Mouse (Mus musculus) monocyte, adult 5-6 weeks (primary cell): ENCODE results near the gene Hira. TPM values are rescaled to one million over a fixed set of nuclear protein-coding genes. Genes with fewer than 3 reads are reported as not detected.
"Not testable (repeated sequence)": the region's sequence is repeated elsewhere in the genome, so short reads cannot be mapped to it uniquely, and the experiment has no call there.

Experiments
- ATAC-seq: fragments of 153-309, 156-312 bp; replicated peaks from 2 replicates; pipeline ENCODE4 v1.8.0; 2017; ENCODE audit warnings: mild to moderate bottlenecking; ENCODE audit not compliant: low TSS enrichment, insufficient number of reproducible peaks, severe bottlenecking, poor library complexity, low FRiP score
- total RNA-seq: library from RNA; stranded (forward); fragments of 200-1000, 200-491, 200-594 nt; gene quantifications from 3 replicates; pipeline ENCODE4 v1.2.3, GENCODE M21; 2017

The Hira gene
- total RNA-seq = 23.1 to 52.8 TPM (median 34.3 TPM) in 3 replicates

DNA sequence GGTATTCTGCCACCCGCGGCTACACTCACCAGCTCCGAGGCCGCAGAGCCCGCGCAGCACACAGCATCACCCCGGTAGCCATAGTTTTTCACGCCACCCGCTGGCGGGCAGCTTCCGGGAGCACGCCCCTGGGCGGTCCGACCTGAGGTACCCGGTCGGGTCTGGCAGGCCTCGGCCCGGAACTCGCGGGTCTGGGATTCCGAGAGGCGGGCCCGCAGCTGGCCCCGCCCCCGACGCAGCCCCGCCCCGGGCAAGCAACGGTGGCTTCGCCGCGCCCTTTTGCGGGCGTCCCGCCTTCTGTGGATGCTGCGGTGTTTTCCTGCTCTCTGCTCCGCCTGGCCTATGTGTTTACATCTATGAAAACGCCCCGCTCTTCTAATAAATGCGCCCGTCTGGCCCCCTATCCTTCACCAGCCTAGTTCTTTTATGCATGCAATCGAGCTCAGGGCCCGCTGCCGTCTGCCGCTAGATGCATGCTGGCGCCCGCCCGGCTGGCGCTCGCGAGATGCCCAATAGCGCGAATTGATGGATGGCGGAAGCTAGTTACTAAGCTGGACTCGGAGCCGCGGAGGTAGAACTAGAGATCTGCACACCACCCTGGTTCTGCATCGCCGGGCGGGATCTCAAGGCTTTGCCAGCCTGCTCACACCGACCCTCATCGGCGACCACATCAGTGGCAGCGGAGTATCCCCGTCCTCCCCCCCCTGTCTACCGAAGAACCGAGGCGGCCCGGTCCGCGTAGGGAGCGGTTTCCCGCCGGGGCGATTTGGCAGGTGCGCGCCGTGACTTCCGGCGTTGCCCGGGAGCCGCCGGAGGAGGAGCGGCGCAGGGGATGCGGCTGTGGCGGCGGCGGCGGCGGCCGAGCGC is at the start of gene Hira, which contains the start of gene Mrpl40:
Gene Hira (plus strand): TSS at position 596 of the 867 bp plus-strand sequence.
Gene Mrpl40 (minus strand): TSS at position 421 of the 867 bp plus-strand sequence.
- peak; percentile 83 for ATAC-seq

DNA sequence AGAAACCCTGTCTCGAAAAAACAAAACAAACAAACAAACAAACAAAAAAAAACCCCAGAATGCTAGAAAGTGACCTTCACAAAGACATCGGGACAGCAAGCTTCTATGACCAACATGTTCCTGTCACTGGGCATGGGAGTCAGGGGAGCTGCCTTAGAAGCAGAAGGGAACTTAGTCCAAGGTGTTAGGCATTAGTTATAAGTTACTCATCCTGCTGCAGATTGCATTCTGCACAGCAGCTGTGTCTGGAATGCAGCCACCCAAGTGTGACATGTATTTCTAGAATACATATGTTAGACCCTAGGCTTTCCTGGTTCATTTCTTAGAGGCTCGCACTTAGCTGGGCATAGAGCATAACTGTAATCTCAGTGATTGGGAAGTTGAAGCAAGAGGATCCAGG is 48.2 kb upstream of the Hira start:
- no peak for ATAC-seq

DNA sequence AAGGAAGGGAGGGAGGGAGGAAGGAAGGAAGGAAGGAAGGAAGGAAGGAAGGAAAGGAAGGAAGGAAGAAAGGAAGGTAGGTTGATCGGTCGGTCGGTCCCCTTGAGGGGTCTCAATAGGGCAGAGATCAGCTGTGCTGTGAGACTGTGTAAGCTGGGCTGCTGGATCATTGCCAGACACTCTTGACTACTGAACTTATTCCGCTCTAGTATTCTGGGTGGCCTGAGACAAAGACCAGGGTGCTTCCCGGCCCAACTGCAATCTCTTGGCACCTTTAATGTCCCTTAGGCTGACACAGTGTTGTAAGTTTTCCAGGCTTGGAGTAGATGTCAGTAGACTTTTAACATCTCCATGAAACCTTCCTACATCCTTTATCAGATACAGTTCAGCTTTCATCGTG is 47.7 kb upstream of the Hira start:
- ATAC-seq = no peak

DNA sequence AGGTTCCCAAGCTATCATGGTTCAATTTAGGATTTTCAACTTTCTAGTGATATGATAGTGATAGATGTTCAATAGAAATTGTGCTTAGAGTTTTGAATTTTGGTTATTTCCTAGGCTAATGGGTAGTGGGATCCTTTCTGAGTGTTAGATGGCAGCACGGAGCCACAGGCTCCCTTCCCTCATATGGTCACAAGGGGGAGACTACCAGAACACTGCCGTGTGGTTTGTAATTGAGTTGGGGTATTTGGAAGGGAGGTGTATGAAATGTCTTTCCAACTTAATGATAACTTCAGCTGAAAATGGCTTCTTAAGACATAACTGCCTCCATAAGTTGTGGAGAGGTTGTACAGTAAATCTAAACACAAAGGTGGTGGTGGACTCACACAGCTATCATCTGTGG is 43.4 kb upstream of the Hira start:
- no peak for ATAC-seq

DNA sequence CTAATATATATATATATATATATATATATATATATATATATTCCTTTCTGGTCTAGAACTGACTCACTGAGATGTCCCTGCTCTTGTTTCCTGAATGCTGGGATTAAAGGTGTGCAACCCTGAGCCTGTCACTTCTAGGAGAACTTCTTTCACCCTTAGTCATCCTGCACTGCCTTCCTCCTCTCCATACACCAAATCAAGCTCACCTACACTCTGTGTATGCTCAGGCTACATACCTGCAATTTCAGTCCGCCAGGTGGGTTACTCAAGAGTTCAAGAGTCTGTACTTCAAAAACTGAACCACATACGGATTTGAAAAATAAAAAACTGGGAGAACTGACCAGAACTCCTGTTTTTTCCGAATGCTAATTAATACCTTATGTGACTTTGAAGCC is 40.8 kb upstream of the Hira start:
- no peak for ATAC-seq

DNA sequence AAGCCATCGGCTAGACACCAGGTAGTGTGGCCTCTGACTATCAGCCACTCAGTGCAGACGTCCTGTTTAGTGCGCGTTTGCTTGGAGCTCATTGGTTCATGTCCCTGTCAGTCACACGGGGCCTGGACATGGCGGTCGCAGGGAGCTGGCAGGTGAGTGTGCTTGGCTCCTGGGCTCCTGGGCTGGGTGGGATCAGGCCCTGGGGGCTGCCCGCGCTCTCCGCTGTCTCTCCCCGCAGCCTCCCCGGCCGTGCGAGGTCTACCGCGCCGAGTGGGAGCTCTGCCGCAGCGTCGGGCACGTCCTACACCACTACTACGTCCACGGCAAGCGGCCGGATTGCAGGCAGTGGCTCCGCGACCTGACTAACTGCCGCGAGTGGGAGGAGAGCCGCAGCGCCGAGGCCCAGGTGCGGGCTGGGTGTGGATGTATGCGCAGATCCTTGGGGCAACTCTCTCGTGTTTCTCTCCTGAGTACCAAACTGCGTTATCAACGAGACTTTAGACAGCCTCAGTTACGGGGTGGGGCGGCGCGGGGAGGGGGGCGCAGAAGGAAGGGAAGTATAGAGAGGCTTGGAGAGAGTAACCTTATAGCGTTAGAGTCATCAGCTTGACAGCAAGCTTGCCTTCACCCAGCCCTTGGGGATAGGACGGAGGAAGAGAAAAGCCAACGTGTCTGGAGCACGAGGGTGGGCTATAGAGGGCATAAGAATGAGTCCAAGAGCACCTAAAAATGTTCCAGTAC is 40.2 kb upstream of the Hira start, which contains the start of the genes 2510002D24Rik and Gm28539:
Gene 2510002D24Rik (plus strand): TSS at position 111 of the 741 bp plus-strand sequence.
Gene Gm28539 (plus strand): TSS at position 117 of the 741 bp plus-strand sequence.
- peak; percentile 97 for ATAC-seq

DNA sequence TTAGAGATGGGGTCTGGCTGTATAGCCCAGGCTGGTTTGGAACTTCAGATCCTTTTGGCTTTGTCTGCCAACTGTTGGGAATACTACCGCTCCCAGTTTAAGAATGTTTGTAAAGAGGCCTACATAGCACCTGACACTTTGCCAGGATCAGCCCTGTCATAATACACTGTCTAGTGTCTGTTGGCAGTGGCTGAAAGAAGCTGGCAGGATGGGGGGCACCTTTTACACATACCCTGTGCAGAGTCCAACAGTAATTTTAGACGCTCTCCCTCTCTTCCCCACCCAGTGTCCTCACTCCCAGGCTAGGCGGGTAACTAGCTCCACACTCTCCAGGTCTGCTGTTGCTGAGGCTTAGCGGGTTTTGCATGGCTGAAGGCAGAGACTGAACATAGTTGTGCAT is 38.5 kb upstream of the Hira start:
- ATAC-seq = no peak

DNA sequence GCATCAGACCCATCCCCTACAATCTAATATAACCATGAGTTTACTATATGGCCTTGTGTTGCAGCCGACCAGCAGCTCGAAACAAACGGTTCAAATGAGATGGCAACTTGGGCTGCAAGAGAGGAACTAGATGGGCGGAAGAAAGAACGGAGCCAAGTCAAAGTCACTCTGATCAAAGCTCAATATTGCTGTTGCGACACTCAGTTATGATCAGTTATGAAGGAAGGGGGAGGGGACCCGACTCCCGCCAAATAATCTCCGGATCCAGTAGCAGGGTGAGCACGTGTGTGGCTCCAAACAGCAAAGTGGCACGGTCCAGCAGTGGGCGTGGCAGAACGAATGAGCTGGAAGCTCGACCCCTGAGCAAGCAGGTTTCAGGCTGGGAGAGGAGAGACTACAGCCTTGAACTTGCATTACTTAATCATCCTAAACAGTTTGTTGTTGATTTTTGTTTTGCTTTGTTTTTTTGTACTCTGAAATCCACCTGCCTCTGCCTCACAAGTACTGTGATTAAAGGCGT is 30.5 kb upstream of the Hira start:
- ATAC-seq = no peak

DNA sequence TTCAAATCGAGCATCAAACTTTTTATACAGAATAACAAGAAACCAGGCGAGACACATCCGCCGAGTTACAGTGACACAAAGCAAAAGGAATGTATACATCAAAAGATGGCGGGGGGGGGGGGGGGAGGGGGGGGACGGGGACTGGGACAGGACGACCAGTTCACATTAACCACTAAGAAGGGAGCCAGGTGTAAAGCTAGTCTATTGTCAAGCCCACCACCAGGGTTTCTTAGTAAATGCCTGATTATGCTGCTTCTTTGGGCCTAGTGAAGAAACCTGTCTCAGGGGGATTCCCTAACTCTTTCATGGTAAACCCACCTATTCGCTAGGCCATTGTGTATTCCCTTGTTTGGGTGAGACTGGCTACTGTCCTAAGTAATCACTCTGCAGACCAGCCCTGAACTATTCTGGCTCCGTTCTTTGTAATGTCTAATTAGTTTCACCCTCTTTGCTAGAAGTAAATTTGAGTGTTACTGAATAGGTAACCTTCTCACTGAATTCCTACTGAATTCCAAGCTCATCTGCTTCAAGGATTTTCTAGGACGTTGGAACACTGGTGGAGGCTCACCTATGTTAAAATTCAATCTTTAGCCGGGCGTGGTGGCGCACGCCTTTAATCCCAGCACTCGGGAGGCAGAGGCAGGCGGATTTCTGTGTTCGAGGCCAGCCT is 27.2 kb upstream of the Hira start:
- not testable (repeated sequence) for ATAC-seq

DNA sequence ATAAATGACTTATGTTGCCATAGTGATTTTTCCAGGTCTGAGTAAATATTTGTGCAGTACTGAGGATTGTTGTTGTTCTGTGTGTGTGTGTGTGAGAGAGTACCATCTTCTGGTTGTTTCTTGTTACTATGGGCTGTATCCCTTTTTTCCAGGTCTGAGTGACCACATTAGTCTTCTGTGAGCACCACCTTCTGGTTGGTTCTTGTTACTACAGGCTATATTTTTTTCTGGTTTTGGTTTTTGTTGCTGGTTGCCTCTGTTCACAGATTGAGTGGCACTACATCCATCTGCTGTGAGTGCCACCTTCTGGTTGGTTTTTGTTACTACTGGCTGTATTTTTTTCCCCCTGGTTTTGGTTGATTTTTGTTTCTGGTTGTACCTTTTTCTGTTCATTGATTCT is 18.3 kb upstream of the Hira start:
- ATAC-seq = peak; percentile 71; the same call in 1 of the 2 replicates

DNA sequence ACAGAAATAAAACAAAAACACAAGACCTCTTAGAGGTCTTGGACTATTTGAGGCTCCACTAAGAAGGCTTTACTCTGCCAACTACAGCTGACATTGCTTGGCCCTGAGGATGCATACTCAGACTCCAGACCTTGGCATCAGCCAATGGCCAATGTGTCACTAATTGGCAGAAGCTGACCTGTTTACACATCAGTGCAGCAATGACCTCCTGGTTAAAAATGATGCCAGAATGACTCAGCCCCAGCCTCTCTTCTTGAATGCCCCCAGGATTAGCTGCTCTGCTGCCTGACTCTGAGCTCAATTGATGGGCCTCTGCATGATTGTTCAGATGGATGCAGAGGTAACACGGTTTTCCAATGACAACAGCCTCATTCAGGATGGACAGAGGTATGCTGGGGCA is 16.7 kb upstream of the Hira start:
- ATAC-seq = no peak

DNA sequence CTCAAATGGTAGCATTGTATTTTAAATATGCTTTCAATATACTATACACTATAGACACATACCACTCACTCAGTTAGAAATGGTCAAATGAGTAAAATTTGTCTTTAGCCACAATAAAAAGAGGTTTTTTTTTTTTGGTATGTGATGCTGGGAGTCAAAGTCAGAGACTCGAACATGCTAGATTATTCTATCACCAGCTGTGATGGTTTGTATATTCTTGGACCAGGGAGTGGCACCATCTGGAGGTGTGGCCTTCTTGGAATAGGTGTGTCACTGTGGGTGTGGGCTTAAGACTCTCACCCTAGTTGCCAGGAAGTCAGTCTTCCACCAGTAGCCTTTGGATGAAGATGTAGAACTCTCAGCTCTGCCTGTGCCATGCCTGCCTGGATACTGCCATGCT is 6.3 kb upstream of the Hira start:
- not testable (repeated sequence) for ATAC-seq

DNA sequence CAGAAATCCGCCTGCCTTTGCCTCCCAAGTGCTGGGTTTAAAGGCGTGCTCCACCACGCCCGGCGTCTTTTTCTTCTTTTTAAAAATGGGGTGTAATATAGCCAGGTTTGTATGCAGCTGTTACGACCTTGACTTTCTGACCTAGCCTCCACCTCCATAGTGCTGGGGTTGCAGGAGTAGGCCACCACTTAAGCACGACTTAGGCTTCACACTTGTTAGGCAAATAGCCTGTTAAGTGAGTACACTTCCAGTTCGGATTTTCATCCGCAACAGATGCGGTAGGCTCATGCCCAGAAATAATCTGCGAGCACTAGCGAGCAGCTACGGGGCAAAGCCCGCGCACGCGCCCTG is 771 bp upstream of the Hira start:
- no peak for ATAC-seq

DNA sequence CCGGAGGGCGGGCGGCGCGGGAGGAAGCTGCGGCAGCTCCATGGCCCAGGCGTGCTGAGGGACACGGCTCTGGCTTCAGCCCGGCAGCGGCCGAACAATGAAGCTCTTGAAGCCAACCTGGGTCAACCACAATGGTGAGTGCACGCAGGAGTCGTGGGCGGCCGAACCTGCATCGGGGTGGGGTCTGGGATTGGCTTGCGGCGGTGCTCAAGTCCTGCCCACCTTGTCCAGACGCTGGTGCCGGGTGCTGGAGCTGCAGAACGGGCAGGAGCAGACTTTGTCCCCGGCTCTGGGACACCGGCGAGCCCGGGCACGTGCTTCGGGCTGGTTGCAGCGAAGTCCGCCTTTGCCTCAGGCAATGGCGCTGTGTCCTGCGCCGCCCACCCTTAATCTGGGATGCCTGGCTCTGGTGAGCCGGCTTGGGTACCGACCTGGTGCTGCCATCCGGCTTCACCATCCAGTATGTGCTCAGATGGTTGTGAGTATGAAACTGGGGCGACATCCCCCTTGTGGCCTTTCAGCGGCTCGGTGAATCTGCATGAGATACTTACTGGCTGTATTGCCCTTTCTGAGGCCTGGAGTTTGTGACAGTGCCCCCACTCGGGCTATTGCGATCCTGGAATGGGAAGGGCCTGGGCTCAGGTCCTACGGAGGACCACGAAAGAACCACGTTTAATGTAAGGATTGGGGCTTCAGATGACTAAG is 701 bp downstream of the Hira start:
- ATAC-seq = 0 out of 2 replicates have a peak, but pooled peaks have one; percentile 10

DNA sequence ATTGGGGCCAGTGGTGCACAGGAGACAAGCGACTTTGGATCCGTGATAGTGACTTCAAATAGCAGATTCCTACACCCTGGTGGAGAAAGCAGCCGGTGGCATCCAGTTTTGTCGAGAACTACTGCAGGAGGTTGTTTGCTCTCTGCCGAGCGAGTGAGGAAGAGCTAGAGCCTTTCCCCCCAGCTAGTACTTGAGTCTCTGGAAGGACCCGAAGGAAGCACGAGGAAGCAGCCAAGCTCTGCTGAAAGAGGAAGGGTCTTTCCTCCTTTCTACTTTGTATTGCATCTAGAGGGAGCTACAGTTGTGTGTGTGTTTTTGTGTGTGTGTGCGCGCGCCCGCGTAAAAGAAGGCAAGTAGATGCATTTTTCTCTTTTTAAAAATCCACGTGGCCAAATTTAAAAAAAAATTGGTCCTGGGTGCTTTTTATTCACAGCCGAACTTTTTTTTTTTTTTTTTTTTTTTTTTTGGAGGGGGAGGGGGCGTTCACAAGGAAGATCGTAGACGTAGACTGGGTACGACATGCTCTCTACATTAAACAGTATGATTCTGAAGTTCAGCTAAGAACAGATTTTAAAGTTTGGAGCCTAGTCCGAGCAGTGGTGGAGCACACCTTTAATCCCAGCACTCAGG is 1.4 kb downstream of the Hira start:
- ATAC-seq = no peak

DNA sequence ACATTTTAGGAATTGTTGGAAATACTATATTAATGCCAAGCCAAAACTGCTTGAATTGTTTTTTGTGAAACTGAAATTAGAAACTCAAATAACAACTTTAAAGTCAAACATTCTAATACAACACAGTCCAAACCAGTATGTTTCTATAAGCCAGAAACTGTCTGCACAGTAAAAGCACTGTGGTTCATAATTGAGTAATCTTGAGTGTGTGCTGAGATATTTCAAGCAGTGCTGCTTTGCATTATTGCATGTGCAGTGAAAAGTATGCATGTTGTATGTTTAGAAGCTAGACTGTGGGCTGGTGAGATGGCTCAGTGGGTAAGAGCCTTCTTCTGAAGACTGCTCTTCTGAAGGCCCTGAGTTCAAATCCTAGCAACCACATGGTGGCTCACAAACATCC is 7.2 kb downstream of the Hira start:
- no peak for ATAC-seq

DNA sequence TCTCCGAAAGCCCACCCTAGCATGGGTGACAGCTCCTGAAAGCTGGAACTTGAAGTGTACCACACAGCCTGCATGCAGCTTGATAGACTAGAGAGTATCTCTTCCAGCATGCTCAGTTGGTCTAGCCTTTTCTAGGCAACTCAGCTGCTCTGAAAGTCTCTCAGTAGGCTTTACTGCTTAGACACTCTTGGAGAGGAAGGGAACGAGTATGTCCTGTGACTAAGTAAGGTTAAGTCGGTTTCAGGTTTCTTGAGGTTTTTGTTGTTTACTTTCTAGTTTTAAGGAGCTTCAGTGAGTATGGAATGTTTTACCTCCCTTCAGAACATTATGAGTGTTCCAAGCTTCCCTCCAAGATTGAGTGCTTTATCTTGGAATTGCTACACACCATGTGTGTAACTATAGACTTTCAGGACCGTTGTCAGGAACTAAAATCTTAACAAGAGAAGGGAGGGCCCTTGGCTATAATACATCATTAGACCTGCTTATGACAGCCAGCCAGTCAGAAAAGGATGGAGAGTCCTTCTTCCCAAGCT is 17.1 kb downstream of the Hira start:
- ATAC-seq = no peak

DNA sequence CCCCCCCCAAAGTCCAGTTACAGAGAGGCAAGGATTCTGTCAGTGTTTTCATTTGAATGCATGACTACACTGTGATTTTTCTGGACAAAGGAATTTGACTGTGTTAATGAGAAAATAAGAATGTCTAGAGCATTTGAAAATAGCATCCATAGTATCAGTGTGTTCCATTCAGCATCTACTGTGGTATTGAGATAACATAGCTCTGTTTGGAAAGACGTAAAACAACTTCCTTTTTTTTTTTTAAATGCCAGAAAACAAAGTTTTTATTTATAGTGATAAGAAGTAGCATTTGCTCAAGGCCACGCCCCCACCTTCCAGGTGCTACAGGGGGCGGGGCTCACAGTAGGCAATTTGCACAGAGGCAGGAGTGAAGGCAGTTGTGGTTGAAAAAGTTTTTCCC is 18.4 kb downstream of the Hira start:
- ATAC-seq = no peak
